Mouse (Mus musculus) cerebellum, adult 2 months (tissue): ENCODE measurements around the gene Mdm2.
A peak's percentile ranks its signal among the peaks of the same experiment; 100 is the strongest.

ENCODE experiments used
- CTCF ChIP-seq: fragments of 200-500 bp; IDR thresholded peaks from 2 replicates; pipeline ENCODE4 v1.5.1; 2011; ENCODE audit warnings: low read depth, mild to moderate bottlenecking, control low read depth, low read length, moderate library complexity, borderline replicate concordance; ENCODE audit not compliant: insufficient read depth
- POLR2A ChIP-seq: fragments of 200-500 bp; IDR thresholded peaks from 2 replicates; pipeline ENCODE4 v1.6.1; 2011; ENCODE audit warnings: low read length, control low read depth, borderline replicate concordance; ENCODE audit not compliant: insufficient read depth

DNA sequence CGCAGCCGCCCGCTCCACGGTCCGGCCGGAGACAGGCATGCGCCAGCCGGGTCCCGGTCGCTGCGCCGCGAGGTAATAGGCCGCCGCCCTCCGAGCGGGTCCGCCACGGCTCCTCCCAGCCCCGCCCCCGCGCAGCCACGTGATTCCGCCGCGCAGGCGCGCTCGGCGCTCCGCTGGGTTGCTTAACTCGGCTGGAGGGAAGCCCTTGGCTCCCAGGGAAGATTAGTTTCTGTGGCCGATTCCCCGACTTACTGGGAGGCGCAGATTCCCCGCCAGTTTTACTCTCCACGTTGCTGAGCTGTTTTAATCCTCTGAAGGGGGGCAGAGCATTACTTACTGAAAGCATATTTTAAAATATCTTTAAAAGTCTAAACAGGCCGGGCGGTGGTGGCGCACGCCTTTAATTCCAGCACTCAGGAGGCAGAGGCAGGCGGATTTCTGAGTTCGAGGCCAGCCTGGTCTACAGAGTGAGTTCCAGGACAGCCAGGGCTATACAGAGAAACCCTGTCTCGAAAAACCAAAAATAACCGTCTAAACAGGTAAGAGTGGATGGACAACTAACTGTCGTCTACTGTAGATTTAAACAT lies 35.8 kb upstream of the Mdm2 start, which contains the start of gene Slc35e3:
- no peak for TF ChIP-seq CTCF
- peak; percentile 53 for TF ChIP-seq POLR2A
